Mouse (Mus musculus): Measurements from ENCODE around the gene Tor3a.

Gene Tor3a

GRCm38 (mm10) chr1:156674195-156675000 is at the start of gene Tor3a:
Gene Tor3a (minus strand): TSS chr1:156674356.
- CTCF ChIA-PET = interaction anchor here (0.7 to 1.2 kb wide), 2 partner anchors 18 to 320 kb away, joined by 3 read pairs; no protein-coding TSS in a partner anchor

GRCm38 (mm10) chr1:156722089-156722488 is 47.9 kb upstream of the Tor3a start:
- CTCF ChIA-PET = interaction anchor here (0.6 kb wide), 1 partner anchor 268 kb away, joined by 4 read pairs; no protein-coding TSS in a partner anchor

GRCm38 (mm10) chr1:156720046-156720445 is 45.9 kb upstream of the Tor3a start:
- CTCF ChIA-PET = no interaction called here

GRCm38 (mm10) chr1:156718950-156719805 is 45.0 kb upstream of the Tor3a start, which contains the start of gene Fam20b:
Gene Fam20b (minus strand): TSS chr1:156719086.
- CTCF ChIA-PET = interaction anchor here (0.6 to 0.8 kb wide), 3 partner anchors 93 to 1302 kb away, joined by 3 to 11 read pairs (median 5); no protein-coding TSS in a partner anchor

GRCm38 (mm10) chr1:156718286-156718949 is 44.3 kb upstream of the Tor3a start:
- CTCF ChIA-PET = interaction anchor here (0.6 to 0.7 kb wide), 3 partner anchors 9 to 164 kb away, joined by 3 to 6 read pairs (median 4); no protein-coding TSS in a partner anchor

- CTCF ChIA-PET = interaction anchor here (0.6 to 0.7 kb wide), 3 partner anchors 9 to 163 kb away, joined by 3 to 6 read pairs (median 4); no protein-coding TSS in a partner anchor
These were observed 43.7 kb upstream of the Tor3a start for GRCm38 (mm10) chr1:156717751-156718285.

- CTCF ChIA-PET = no interaction called here
These were observed 42.5 kb upstream of the Tor3a start for GRCm38 (mm10) chr1:156716681-156717080.

GRCm38 (mm10) chr1:156710472-156711098 is 36.4 kb upstream of the Tor3a start:
- CTCF ChIA-PET = no interaction called here

GRCm38 (mm10) chr1:156708672-156709071 is 34.5 kb upstream of the Tor3a start:
- CTCF ChIA-PET = interaction anchor here (0.5 to 1.1 kb wide), 2 partner anchors 9 to 111 kb away, joined by 3 read pairs; no protein-coding TSS in a partner anchor

- CTCF ChIA-PET = no interaction called here
These were observed 31.6 kb upstream of the Tor3a start for GRCm38 (mm10) chr1:156705696-156706285.

- CTCF ChIA-PET = no interaction called here
These were observed 29.3 kb upstream of the Tor3a start for GRCm38 (mm10) chr1:156703444-156703843.

GRCm38 (mm10) chr1:156702151-156702550 is 28.0 kb upstream of the Tor3a start:
- CTCF ChIA-PET = no interaction called here

GRCm38 (mm10) chr1:156686025-156686661 is 12.0 kb upstream of the Tor3a start:
- CTCF ChIA-PET = no interaction called here

- CTCF ChIA-PET = no interaction called here
These were observed 5.4 kb upstream of the Tor3a start for GRCm38 (mm10) chr1:156679599-156679998.

GRCm38 (mm10) chr1:156677230-156677629 is 3.1 kb upstream of the Tor3a start:
- CTCF ChIA-PET = interaction anchor here (0.6 to 0.8 kb wide), 2 partner anchors 99 to 404 kb away, joined by 4 read pairs; no protein-coding TSS in a partner anchor

- CTCF ChIA-PET = interaction anchor here (0.6 to 0.8 kb wide), 2 partner anchors 61 to 405 kb away, joined by 3 to 4 read pairs; no protein-coding TSS in a partner anchor
These were observed 2.4 kb upstream of the Tor3a start for GRCm38 (mm10) chr1:156676596-156676995.

- CTCF ChIA-PET = interaction anchor here (0.8 kb wide), 1 partner anchor 61 kb away, joined by 3 read pairs; no protein-coding TSS in a partner anchor
These were observed 2.0 kb upstream of the Tor3a start for GRCm38 (mm10) chr1:156676171-156676570.

GRCm38 (mm10) chr1:156673476-156674194 is 521 bp downstream of the Tor3a start:
- CTCF ChIA-PET = interaction anchor here (0.7 to 1.2 kb wide), 2 partner anchors 19 to 321 kb away, joined by 3 read pairs; no protein-coding TSS in a partner anchor

All from spleen, embryonic (tissue).